Mouse (Mus musculus): ENCODE results near the gene Bloc1s2. TPM values are rescaled to one million over a fixed set of nuclear protein-coding genes. Genes with fewer than 3 reads are reported as not detected.
"Not testable (repeated sequence)": the region's sequence is repeated elsewhere in the genome, so short reads cannot be mapped to it uniquely, and the experiment has no call there.

Bloc1s2 gene
- total RNA-seq, 1 experiment from 2014 or later, result 110 TPM

DNA sequence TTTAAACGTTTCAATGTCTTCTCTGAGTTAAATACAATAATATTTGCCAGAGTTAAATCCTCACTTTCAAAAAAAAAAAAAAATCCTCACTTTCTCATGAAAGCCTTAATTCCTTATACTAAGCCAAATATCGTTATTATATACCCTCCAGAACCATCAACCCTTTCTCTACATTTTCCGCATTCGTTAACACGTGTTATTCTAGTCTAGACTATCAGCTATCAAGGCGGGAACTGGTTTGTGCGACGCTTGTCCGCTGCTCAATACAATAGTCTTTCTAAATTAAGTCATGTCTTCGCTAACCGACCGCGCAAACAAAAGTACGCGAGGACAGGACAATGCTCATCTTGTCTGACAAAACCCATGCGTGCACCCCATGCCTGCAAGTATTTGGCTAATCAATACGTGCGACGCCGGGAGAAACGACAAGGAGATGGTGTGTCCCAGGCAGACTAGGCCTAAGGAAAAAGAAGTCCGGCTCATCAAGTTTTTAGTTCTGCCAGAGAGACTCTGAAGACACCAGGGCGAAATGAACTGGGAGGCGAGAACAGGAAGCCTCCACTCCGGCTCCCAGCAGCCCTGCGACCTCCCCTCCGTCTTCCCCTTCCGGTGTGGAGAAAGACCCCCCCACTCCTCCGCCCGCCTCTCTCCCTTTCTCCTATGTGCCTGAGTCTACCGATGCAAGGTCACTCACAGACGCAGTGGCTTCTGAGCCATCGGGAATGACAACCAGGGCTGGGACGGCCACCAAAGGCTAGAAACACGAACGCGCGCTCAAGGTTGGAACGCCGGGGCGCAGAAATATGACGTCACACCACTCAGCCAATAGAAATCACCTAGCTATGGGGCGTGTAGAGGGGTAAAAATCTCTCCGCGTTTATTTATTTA lies 10.9 kb downstream of the Bloc1s2 start, which contains the start of gene Cwf19l1:
Cwf19l1 (minus strand) TSS at position 805 of the 888 bp plus-strand sequence.
- ATAC-seq (replicated peaks; ENCODE audit: insufficient number of reproducible peaks, low FRiP score, low TSS enrichment, poor library complexity, severe bottlenecking), result peak; percentile 82

DNA sequence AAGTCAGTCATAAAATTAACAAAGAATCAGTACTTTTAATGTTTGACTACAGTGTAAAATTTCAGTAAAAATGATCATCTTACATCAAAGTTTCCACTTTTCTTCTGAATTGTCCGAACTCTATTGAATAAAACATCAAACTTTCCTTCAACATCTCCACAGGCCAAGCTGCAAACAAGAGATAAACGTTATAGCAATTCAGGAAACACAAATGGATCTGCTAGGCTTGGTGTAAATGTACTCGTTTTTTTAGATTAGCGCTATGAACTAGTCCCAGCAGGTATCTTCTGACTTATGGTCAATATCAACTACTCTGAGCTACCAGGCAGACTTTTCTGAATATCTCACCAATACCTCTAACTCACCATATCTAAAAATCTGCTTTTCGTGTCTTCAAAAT lies 13.3 kb downstream of the Bloc1s2 start:
- ATAC-seq (replicated peaks; ENCODE audit: insufficient number of reproducible peaks, low FRiP score, low TSS enrichment, poor library complexity, severe bottlenecking), result no peak

GRCm38 (mm10) chr19:44128560-44128959 lies 17.7 kb downstream of the Bloc1s2 start:
- ATAC-seq (replicated peaks; ENCODE audit: insufficient number of reproducible peaks, low FRiP score, low TSS enrichment, poor library complexity, severe bottlenecking), result no peak

DNA sequence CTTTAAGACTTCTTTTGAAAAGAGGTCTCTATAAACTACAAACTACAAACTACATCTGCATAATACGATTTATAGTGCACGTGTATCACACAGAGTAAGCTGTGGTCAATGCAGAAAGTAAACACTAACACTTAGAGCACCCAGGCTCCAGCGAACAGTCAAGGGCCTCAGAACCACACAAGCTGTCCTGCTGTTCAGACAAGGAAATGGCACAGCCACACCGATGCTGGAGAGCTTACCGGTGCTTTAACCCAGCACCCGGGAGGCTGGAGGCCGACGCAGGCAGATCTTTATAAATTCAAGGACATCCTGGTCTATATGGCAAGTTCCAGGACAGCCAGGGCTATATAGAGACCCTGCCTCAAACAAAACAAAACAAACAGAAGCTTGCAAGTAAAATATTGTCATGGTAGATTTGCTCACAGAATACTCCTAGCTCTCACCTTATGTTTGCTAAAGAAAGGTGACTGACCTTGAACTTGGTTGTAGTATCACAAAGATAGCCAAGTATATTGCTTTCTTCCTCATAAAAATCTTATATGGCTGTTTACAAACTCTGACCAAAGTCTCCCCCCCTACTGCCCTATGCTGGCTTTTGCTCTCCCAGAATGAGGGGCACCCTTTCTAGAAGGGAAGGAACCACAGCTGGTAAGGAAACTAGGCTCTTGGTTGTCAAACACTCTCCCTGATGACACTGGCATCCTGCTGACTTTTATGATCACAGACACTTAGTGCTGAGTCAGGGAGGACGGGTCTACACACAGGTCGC lies 18.3 kb downstream of the Bloc1s2 start:
- no peak for ATAC-seq (replicated peaks; ENCODE audit: insufficient number of reproducible peaks, low FRiP score, low TSS enrichment, poor library complexity, severe bottlenecking)

- ATAC-seq (replicated peaks; ENCODE audit: insufficient number of reproducible peaks, low FRiP score, low TSS enrichment, poor library complexity, severe bottlenecking), result no peak
These were observed 25.1 kb downstream of the Bloc1s2 start for GRCm38 (mm10) chr19:44121137-44121536.

DNA sequence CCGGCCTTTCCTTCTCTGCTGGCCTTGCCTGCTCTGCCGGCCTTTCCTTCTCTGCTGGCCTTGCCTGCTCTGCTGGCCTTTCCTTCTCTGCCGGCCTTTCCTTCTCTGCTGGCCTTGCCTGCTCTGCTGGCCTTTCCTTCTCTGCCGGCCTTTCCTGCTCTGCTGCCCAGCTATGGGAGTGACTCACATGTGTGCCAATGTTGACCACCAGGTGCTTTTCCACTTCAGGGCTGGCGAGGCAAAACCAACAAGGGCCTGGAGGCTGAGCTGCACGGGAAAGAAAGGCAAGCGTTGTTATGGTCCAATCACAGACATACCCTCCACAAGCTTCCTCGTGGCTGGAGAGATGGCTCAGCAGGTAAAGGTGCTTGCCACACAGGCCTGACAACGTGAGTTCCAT lies 25.6 kb downstream of the Bloc1s2 start:
- not testable (repeated sequence) for ATAC-seq (replicated peaks; ENCODE audit: insufficient number of reproducible peaks, low FRiP score, low TSS enrichment, poor library complexity, severe bottlenecking)

DNA sequence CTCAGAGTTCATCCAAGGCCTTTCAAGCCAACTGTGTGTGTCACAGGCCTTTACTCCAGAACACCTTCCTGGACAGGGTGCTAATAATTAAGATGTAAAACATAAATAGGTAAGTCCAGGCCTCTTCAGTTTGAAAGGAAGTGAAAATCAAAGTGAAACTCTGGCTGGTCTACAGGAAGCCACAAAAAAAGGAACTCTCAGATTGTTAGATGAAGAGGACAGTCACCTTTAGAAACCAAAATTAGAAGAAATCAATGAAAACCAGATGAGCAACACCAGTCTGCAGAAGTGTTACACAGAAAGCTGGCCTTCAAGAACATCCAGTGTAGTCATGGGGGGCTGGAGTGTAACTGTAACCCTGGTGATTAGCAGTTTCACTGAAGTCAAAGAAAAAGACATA lies 28.5 kb downstream of the Bloc1s2 start:
- 0 out of 2 replicates have a peak, but pooled peaks have one; percentile 29 for ATAC-seq (replicated peaks; ENCODE audit: insufficient number of reproducible peaks, low FRiP score, low TSS enrichment, poor library complexity, severe bottlenecking)

GRCm38 (mm10) chr19:44111706-44112105 lies 34.5 kb downstream of the Bloc1s2 start:
- no peak for ATAC-seq (replicated peaks; ENCODE audit: insufficient number of reproducible peaks, low FRiP score, low TSS enrichment, poor library complexity, severe bottlenecking)

GRCm38 (mm10) chr19:44110356-44110755 lies 35.9 kb downstream of the Bloc1s2 start:
- ATAC-seq (replicated peaks; ENCODE audit: insufficient number of reproducible peaks, low FRiP score, low TSS enrichment, poor library complexity, severe bottlenecking), result no peak

GRCm38 (mm10) chr19:44108996-44109395 lies 37.2 kb downstream of the Bloc1s2 start:
- no peak for ATAC-seq (replicated peaks; ENCODE audit: insufficient number of reproducible peaks, low FRiP score, low TSS enrichment, poor library complexity, severe bottlenecking)

DNA sequence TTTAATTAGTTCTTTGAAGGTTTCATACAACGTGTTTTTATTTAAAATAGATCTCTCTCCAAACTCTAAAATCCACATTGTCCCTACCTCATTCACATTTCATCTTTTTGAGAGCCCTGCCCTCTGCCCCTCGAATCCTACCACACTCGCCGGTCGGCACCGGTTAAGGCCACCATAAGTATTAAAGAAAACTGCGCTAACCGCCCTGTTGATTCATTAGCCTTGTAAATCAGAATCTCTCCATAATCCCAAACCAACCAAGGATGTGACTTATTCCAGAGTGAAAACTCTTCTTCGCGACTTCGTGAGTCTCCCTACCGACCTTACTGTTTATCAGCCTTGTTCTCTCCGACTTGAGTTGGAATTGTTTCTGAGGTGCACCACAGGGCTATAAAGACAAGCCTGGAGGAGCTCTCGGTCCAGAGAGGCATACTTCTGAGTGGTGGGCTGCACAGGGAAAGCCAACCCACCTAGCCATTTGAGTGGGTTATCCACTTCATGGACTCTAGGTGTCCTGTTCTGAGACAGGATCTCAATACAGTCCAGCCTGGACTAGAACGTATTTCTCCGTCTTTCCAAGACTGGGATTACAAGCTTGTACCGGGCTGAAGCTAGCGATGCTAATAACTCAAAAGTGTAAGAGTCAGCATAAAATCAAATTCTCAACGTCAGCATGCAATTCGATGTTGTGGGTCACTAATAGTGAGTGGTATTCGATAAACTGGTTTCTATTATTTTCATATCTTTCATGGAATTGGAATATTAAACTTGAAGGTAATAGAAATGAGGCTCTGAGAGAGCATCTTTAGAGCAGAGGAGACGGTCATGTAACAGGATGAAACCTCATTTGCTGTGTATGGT lies 38.4 kb downstream of the Bloc1s2 start:
- ATAC-seq (replicated peaks; ENCODE audit: insufficient number of reproducible peaks, low FRiP score, low TSS enrichment, poor library complexity, severe bottlenecking), result no peak

DNA sequence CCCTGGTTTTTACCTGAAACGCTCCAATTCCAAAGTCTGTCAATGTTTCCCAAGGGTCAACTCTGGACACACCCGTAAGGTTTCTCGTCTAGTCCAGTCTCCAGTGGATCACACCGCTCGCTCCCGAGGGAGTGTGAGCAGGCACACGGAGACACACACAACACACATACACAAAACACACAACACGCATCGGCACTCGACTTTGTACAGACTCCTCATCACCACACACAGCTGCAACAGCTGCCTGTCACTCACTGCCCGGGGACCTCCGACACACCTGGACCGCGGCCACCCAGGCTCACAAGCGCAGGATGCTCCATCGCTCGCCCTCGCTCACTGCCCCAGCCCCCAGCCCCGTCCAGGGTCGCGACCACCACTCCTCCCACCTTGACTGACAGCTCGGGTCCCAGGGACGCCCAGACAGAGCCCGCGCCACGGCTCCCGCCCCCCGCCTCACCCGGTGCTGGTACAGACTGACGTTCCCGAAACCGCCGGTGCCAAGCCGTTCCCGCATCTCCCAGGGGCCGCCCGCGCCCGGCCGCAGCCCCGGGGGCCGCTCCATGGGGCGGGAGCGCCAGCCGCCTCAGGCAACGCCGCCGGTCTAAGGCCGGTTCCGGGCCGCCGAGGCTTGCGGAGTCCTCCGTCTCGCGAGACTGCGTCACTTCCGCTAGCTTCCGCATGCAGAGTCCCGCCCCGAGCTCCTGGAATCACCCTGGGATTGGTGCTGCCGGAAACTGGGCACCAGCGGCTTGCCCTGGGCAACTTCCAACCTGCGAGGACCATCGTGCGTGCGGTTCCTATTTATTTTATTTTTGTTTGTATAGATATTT lies 39.2 kb downstream of the Bloc1s2 start, which contains the start of gene Chuk:
Chuk (minus strand) TSS at position 650 of the 830 bp plus-strand sequence.
- ATAC-seq (replicated peaks; ENCODE audit: insufficient number of reproducible peaks, low FRiP score, low TSS enrichment, poor library complexity, severe bottlenecking), result peak; percentile 96

DNA sequence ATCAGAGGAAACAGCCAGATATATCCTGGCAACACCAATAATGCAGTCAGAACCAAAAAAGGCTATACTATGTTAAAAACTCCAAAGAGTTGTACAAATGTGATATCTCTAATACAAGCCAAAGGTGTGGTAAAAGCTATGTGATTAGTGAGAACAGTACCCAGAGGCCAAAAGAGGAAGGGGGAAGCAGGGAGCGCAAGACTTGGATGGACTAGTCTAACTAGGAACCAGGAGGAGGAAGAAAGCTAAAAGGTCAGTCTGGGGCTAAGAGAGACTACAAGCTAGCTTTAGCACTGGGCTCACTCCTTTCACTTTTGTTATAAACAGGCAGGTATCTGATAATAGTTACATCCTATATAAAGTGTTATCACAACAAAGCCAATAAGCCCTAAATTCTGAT lies 41.9 kb downstream of the Bloc1s2 start:
- ATAC-seq (replicated peaks; ENCODE audit: insufficient number of reproducible peaks, low FRiP score, low TSS enrichment, poor library complexity, severe bottlenecking), result peak; percentile 68

DNA sequence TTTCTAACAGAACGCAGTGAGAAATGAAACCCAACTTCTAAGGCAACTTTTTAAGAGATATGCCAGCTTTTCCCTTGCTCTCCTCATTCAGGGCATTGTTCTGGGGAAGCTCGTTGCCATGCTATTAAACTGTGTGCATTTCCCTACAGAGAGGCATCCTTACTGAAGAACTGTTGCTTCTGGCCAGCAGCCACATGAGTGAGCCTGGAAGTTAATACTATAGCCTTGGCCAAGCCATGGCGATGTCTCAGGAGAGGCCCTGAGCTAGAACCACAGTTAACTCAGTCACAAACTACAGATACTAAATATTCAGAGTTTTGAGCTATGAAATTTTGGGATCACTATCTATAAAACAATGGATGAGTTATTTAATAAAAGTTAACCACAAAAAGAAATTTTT lies 43.2 kb downstream of the Bloc1s2 start:
- ATAC-seq (replicated peaks; ENCODE audit: insufficient number of reproducible peaks, low FRiP score, low TSS enrichment, poor library complexity, severe bottlenecking), result no peak

- no peak for ATAC-seq (replicated peaks; ENCODE audit: insufficient number of reproducible peaks, low FRiP score, low TSS enrichment, poor library complexity, severe bottlenecking)
These were observed 45.4 kb downstream of the Bloc1s2 start for GRCm38 (mm10) chr19:44100840-44101239.

Measured in monocyte, adult 5-6 weeks (primary cell).